Mouse (Mus musculus) embryonic facial prominence, embryonic 14.5 days (tissue): ENCODE results near the gene Sorbs1. TPM values are rescaled to one million over a fixed set of nuclear protein-coding genes. Genes with fewer than 3 reads are reported as not detected.

Experiments
- ATAC-seq: fragments of 200-750 bp; cut with Nextera tagmentation; 2 replicates; pipeline ENCODE4 v1.8.0; 2017; ENCODE audit warnings: low read depth, moderate number of reproducible peaks, moderate TSS enrichment
- DNase-seq: peaks from one replicate; pipeline ENCODE4 v3.0.0-alpha.2; 2015; ENCODE audit warnings: low spot score
- H3K27ac ChIP-seq: fragments of 300-500 bp; sonication (generic); replicated peaks from 2 replicates; pipeline ENCODE4 v1.5.1; 2014; ENCODE audit warnings: low read depth, mild to moderate bottlenecking, low read length, moderate library complexity
- H3K27me3 ChIP-seq: fragments of 300-500 bp; sonication (generic); replicated peaks from 2 replicates; pipeline ENCODE4 v1.6.1; 2014; ENCODE audit warnings: low read length; ENCODE audit not compliant: control insufficient read depth, insufficient read depth
- H3K36me3 ChIP-seq: fragments of 300-500 bp; sonication (generic); 2 replicates; pipeline ENCODE4 v1.6.1; 2014; ENCODE audit warnings: low read length, mixed read lengths; ENCODE audit not compliant: control insufficient read depth, insufficient read depth
- H3K4me1 ChIP-seq: fragments of 300-500 bp; sonication (generic); 2 replicates; pipeline ENCODE4 v1.6.1; 2014; ENCODE audit warnings: antibody characterized with exemption, low read length; ENCODE audit not compliant: control insufficient read depth, insufficient read depth
- H3K4me2 ChIP-seq: fragments of 300-500 bp; sonication (generic); 2 replicates; pipeline ENCODE4 v1.6.1; 2014; ENCODE audit warnings: low read depth, mild to moderate bottlenecking, low read length, moderate library complexity, mixed read lengths
- H3K4me3 ChIP-seq: fragments of 300-500 bp; sonication (generic); 2 replicates; pipeline ENCODE4 v1.5.1; 2014; ENCODE audit warnings: low read depth, mild to moderate bottlenecking, low read length
- H3K9ac ChIP-seq: fragments of 300-500 bp; sonication (generic); 2 replicates; pipeline ENCODE4 v1.6.1; 2014; ENCODE audit warnings: low read depth, mild to moderate bottlenecking, low read length, moderate library complexity, mixed read lengths
- H3K9me3 ChIP-seq: fragments of 300-500 bp; sonication (generic); 2 replicates; pipeline ENCODE4 v1.6.1; 2016; ENCODE audit warnings: low read length; ENCODE audit not compliant: control insufficient read depth
- WGBS: fragments of 180-500 bp; shearing (Covaris S2); extraction: QIAGEN DNeasy Blood & Tissue Kit; methylation state at CpG from one replicate; pipeline ENCODE4 v1.1.7; 2014; 5-methylcytosine and 5-hydroxymethylcytosine counted together
- polyA plus RNA-seq: library from polyadenylated mRNA; unstranded; fragments of >200 nt; fragmentation: Nextera tagmentation; extraction: Ambion mirVana; gene quantifications from 2 replicates; pipeline ENCODE4 v1.2.1, GENCODE M21; 2014

The Sorbs1 gene
- polyA plus RNA-seq, 1 experiment from 2014 or later: 54.1 TPM

DNA sequence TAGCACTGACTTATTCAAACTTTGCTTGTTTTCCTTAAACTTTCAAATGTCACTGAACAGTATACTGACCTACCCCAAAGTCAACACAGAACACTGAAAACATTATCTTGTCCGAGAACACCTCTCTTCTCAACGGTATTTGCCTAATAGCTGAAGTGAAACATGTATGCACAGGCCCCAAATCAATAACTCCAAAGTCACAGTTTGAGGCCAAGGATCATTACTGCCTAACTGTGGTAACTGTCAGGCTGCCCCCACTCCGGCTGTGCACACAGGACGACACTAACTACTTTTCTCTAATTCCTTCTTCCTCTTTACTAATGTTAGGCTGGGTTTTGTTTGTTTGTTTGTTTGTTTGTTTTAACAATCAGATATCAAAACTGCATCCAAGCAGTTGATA lies 103.1 kb downstream of the Sorbs1 start:
- Histone ChIP-seq H3K4me3 (no peak overlapping the region), H3K36me3 (no peaks in the 10 kb centered on the region), H3K27me3 (no peaks in the 10 kb centered on the region), H3K4me2 (no peak overlapping the region), H3K27ac (no peak overlapping the region), H3K4me1 (peaks cover 12% of the 10 kb centered on the region; the same call in 1 of the 2 replicates), H3K9ac (no peak overlapping the region), H3K9me3 (no peaks in the 10 kb centered on the region)
- DNase-seq (no peak), ATAC-seq (no peak)
- 67% methylated on average over 4 of the region's 4 CpGs for WGBS

DNA sequence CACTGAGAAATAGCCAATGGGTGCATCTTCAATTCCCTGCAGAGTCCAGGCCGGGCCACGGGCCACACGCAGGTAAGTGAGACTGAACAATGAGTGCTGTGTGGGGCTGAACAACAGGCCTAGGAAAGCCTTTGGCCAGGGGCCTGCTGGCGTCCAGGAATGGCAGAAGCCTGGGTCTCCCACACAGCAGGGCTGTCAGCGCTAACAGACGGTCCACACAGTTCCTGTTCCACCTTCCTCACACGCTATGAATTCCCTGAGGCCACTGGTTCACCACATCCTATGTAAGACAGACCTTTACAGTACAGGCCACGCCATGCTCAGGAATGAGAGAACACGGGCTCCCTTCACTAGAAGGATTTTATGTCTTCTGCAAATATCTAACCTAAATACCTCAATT lies 103.5 kb downstream of the Sorbs1 start:
- Histone ChIP-seq H3K9ac (no peak overlapping the region), H3K27me3 (no peaks in the 10 kb centered on the region), H3K4me1 (peaks cover 13% of the 10 kb centered on the region; the same call in 1 of the 2 replicates), H3K4me2 (no peak overlapping the region), H3K27ac (0 out of 2 replicates have a peak overlapping the region, but pooled peaks have one; percentile 46), H3K9me3 (no peaks in the 10 kb centered on the region), H3K36me3 (no peaks in the 10 kb centered on the region), H3K4me3 (no peak overlapping the region)
- ATAC-seq (peak; percentile 61), DNase-seq (peak; percentile 69)
- 53% methylated on average over 9 of the region's 9 CpGs for WGBS

DNA sequence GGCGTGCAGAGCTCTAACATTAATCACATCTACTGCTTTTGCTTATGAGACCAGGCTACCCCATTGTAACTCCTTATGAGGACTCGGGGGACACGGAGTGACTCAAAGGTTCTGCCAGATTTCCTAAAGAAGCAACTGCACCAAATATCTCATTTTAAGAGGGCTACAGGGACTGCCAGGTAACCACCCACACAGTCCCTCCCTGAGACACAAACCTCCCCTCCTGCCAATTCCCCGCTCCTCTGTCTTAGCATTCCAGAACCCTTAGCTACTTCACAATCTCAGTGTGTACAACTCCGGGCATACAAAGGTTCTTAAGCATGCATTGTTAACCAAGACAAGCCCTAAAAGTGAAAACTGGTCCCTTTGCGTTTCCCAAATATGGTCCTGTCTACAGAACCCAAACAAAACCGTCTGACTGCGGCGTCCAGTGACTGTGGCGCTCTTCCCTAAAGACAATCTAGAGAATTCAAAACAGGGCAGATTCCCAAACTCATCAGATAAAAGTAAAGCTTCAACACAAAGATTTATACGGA lies 104.0 kb downstream of the Sorbs1 start:
- H3K4me3 ChIP-seq: no peak overlapping the region
- peaks cover 13% of the 10 kb centered on the region; the same call in 1 of the 2 replicates for H3K4me1 ChIP-seq
- 0 out of 2 replicates have a peak overlapping the region, but pooled peaks have one; percentile 46 for H3K27ac ChIP-seq
- H3K9ac ChIP-seq: no peak overlapping the region
- H3K27me3 ChIP-seq: no peaks in the 10 kb centered on the region
- WGBS: 82% methylated on average over 11 of the region's 11 CpGs
- DNase-seq (no peak), ATAC-seq (no peak)
- H3K36me3 ChIP-seq: no peaks in the 10 kb centered on the region
- H3K4me2 ChIP-seq: no peak overlapping the region
- H3K9me3 ChIP-seq: no peaks in the 10 kb centered on the region

DNA sequence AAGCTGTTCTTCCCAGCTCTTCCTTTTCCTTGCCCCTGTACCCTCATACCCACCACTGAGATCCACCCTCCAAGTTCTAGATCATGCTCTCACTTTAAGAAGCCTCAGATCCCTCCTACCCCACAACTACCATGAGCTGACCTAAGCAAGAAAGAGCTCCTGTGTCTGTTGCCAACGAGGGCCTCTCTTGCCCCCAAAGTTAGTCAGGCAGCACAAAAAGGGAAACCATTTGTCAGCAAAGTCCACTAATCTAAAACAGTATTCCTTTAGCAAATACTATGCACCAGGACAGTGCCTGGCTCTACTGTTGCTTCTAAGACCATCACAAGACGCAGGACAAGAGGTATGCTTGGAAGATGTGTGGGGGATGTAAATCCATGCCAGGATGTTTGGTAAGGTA lies 106.4 kb downstream of the Sorbs1 start:
- WGBS: 72% methylated on average over 2 of the region's 2 CpGs
- H3K36me3 ChIP-seq: no peaks in the 10 kb centered on the region
- no peak for ATAC-seq
- H3K9ac ChIP-seq: no peak overlapping the region
- no peaks in the 10 kb centered on the region for H3K9me3 ChIP-seq
- no peak for DNase-seq
- H3K4me3 ChIP-seq: no peak overlapping the region
- H3K4me1 ChIP-seq: peaks cover 13% of the 10 kb centered on the region; the same call in 1 of the 2 replicates
- H3K27me3 ChIP-seq: no peaks in the 10 kb centered on the region
- no peak overlapping the region for H3K27ac ChIP-seq
- no peak overlapping the region for H3K4me2 ChIP-seq

DNA sequence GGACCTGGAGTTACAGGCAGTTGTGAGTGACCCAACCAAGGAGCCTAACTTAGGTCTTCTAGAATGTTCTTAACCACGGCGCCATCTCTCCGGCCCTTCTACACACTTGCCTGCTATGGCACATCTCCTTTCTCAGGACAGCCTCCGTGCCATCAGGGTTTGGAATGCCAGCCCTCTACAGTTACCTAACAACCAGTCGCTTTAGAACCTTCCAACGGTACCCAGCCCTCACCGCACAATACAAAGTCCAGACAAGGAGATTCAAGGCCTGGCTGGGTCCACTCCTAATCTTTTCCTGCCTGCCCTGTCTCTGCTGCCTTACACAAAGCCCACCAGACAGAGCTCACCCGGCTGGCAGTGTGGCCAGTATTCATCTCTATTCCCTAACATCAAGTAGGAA lies 106.9 kb downstream of the Sorbs1 start:
- ATAC-seq (no peak), DNase-seq (no peak)
- no peak overlapping the region for H3K4me3 ChIP-seq
- H3K9me3 ChIP-seq: no peaks in the 10 kb centered on the region
- no peak overlapping the region for H3K4me2 ChIP-seq
- H3K4me1 ChIP-seq: peaks cover 13% of the 10 kb centered on the region; the same call in 1 of the 2 replicates
- H3K27ac ChIP-seq: no peak overlapping the region
- H3K9ac ChIP-seq: no peak overlapping the region
- 94% methylated on average over 8 of the region's 8 CpGs for WGBS
- no peaks in the 10 kb centered on the region for H3K27me3 ChIP-seq
- H3K36me3 ChIP-seq: no peaks in the 10 kb centered on the region

DNA sequence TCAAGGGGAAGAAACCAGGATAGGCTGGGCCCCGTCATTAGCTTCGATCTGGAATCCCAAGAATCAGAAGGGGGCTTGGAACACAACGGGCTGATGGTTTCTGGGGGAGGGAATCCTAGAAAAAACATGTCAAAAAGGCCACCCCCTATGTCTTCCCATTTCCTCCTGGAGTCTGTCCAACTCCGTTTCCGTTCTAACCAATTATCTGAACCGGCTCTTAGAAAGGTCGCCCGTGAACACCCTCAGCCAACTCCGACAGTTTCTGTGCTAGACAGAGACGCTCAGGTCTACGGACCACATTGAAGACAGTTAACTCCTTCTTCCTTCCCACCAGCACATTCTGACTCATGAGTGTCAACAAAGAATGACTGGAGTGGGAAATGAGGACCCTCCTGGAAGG lies 107.8 kb downstream of the Sorbs1 start:
- Histone ChIP-seq H3K9me3 (no peaks in the 10 kb centered on the region), H3K27me3 (no peaks in the 10 kb centered on the region), H3K4me3 (no peak overlapping the region), H3K9ac (no peak overlapping the region), H3K36me3 (no peaks in the 10 kb centered on the region), H3K4me1 (peaks cover 11% of the 10 kb centered on the region; the same call in 1 of the 2 replicates), H3K4me2 (no peak overlapping the region), H3K27ac (no peak overlapping the region; the same call in 1 of the 2 replicates)
- DNase-seq (no peak), ATAC-seq (no peak)
- WGBS: 52% methylated on average over 11 of the region's 11 CpGs

DNA sequence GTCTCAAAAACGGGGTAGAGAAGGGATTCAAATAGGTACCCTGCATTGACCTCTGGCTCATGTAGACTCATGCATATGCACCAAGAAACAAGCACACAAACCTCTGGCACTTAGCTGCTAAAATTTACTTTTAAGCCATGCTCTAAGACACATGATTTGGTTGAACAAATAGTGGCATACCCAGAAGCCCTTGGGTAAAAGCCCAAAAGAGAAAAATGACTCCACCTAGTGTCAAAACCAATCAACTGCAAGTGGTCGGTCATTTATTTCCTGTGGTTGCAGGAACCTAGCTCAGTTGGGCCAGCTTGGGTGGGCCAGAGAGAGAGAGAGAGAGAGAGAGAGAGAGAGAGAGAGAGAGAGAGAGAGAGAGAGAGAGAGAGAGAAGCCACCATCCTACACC lies 109.0 kb downstream of the Sorbs1 start:
- ATAC-seq: no peak
- Histone ChIP-seq H3K4me3 (no peak overlapping the region), H3K27ac (no peak overlapping the region), H3K4me2 (no peak overlapping the region), H3K27me3 (no peaks in the 10 kb centered on the region), H3K36me3 (no peaks in the 10 kb centered on the region), H3K9me3 (no peaks in the 10 kb centered on the region), H3K9ac (no peak overlapping the region), H3K4me1 (peaks cover 9% of the 10 kb centered on the region; the same call in 1 of the 2 replicates)
- no peak for DNase-seq
- 60% methylated on average over 2 of the region's 2 CpGs for WGBS

DNA sequence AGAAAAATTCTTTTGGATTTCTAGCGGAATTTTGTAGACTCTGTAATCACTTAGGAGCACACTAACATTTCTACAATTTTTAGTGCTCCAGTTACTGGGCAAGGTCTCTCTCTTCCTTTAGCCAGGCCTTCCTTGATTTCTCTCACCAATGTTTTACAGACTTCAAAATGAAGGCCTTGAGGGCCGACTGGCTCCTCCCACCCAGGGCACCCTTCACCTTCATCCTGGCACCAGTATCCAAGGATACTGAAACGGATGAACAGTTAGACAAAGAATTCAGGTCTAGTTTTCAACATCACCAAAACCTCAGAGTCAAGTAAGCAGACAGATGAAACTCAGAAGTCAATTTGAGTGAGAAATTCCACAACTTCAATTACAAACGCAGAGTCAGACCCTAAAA lies 109.6 kb downstream of the Sorbs1 start:
- Histone ChIP-seq H3K4me3 (no peak overlapping the region), H3K27ac (no peak overlapping the region), H3K4me1 (peaks cover 9% of the 10 kb centered on the region; the same call in 1 of the 2 replicates), H3K9me3 (no peaks in the 10 kb centered on the region), H3K36me3 (no peaks in the 10 kb centered on the region), H3K4me2 (no peak overlapping the region), H3K27me3 (no peaks in the 10 kb centered on the region), H3K9ac (no peak overlapping the region)
- ATAC-seq (no peak), DNase-seq (no peak)
- WGBS: 82% methylated on average over 4 of the region's 4 CpGs
